Mouse (Mus musculus) heart, adult 2 months (tissue): ENCODE measurements around the gene Sox30.
A peak's percentile ranks its signal among the peaks of the same experiment; 100 is the strongest.

Experiments used
- CTCF ChIP-seq: fragments of 200-600 bp; IDR thresholded peaks from 2 replicates; pipeline ENCODE4 v1.8.1; 2022; ENCODE audit warnings: antibody characterized with exemption, mild to moderate bottlenecking, moderate library complexity
- EP300 ChIP-seq: fragments of 200-500 bp; IDR thresholded peaks from 2 replicates; pipeline ENCODE4 v1.6.1; 2011; ENCODE audit warnings: low read depth, low read length, control low read depth; ENCODE audit not compliant: insufficient read depth
- POLR2A ChIP-seq: fragments of 200-500 bp; IDR thresholded peaks from 2 replicates; pipeline ENCODE4 v1.6.1; 2011; ENCODE audit warnings: mild to moderate bottlenecking, low read depth, low read length, control low read depth; ENCODE audit not compliant: insufficient read depth

DNA sequence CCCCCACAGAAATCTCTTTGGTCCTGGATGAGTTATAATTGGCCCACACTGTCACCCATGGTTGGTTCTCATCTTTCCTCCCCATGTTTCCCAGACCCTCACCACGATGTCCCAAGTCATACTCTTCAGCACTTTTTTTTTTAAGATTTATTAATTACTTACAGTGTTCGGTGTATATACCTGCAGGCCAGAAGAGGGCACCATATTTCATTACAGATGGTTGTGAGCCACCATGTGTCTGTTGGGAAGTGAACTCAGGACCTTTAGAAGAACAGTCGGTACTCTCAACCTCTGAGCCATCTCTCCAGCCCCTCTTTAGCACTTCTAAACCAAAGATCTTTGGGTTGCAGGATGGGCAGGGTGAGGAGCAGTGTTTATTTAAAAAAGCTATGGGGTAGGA is 51.4 kb downstream of the Sox30 start:
- TF ChIP-seq CTCF (peak; percentile 46), POLR2A (no peak), EP300 (no peak)
